Mouse (Mus musculus): ENCODE measurements around the gene Mfsd9.

The Mfsd9 gene

GRCm38 (mm10) chr1:40790324-40791141 lies at the start of gene Mfsd9:
Mfsd9 (minus strand) TSS chr1:40790687.
- DNase-seq: peak; percentile 96 to 97

DNA sequence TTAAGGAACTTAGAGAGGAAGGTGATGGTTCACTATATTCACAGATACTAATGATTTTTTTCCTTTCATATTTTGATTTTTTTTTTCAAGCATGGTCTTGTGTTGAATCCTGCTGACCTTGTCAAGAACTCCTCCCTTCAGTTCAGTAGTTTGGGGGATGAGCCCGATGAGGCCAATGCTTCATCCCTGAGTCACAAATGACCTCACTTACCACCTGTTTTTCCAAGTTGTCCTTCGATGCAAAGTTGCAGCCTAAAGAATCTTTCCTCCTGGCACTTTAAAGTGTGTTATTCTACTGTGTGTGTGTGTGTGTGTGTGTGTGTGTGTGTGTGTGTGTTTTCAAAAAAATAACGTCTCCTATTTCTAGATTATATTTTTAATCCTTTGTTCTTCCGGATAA lies 45.0 kb upstream of the Mfsd9 start:
- no peak for DNase-seq

DNA sequence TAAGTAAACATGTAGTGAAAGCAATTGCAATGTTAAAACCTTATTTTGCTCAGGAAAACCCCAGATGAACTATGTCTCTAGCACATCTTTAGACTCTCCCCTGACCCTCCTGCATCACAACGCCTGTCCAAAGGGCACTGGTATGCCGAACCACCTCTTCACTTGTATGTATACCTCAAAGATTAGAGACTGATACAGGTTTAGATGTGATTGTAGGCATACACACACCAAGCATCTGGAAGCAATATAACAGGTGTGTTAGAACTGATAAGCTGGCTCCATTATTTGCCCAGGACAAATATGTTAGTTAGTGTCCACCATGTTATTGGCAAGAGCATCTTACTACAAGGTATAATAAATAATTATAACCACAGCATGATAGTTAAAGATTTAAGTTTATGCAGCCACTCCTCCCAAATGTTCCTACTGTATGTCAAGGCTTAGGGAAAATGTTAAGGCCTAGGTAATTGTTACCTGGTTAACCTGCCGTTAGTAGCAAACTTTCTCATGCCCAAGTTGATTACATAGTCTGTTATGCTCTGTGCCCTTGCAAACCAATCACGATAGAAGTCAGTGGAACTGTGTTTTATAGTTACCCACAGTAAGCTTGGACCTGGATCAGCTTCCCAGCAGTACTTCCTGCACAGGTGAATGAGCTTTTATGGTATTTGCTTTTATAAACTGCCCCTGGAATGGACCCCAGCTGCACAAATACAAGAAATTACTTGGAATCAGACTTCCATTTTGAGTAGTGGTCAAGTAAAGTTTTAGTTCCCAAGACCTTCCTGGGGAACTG lies 40.4 kb upstream of the Mfsd9 start:
- no peak for DNase-seq

- DNase-seq: no peak
Measured at GRCm38 (mm10) chr1:40829213-40829914, 38.9 kb upstream of the Mfsd9 start.

GRCm38 (mm10) chr1:40825826-40826225 lies 35.3 kb upstream of the Mfsd9 start:
- no peak for DNase-seq

DNA sequence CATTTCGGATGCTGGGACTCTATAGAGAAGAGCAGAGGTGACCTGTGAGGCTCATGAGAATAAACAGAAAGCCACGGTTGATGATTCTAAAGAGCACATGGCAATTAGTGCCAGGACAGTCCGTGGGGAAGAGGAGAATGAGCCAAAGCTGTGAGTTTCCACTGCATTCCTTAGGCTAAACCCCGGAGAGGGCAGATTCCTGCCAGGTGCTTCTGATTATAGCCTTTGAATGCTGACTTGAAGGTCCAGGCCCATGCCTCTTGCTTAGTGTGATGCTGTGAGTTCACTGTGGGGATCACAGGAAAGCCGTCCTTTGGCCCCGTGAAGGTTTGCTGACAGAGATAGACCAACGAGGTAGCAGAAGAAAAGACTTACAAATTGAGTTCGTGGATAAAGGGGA lies 34.4 kb upstream of the Mfsd9 start:
- DNase-seq: no peak

DNA sequence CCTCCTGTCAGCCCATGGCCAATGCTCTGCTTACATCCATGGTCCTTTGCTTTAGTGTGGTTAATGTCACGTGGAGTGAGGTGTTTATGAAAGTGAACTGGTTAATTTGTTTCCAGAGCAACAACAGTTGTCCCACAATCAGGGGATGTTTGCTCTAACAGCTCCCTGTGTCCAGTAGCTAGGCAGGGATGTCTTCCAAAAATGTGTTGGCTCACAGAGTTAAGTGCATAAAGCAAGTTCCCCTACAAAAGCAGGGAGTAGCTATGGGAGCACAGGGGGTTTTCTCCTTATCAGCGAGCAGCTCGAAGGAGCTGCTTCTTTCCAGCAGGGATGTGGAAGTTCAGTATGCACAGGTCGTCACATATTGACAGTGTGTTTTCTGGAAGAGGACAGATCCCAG lies 34.0 kb upstream of the Mfsd9 start:
- no peak for DNase-seq

GRCm38 (mm10) chr1:40815071-40815845 lies 24.8 kb upstream of the Mfsd9 start:
- DNase-seq: no peak

- no peak for DNase-seq
Measured at GRCm38 (mm10) chr1:40808643-40809042, 18.2 kb upstream of the Mfsd9 start.

DNA sequence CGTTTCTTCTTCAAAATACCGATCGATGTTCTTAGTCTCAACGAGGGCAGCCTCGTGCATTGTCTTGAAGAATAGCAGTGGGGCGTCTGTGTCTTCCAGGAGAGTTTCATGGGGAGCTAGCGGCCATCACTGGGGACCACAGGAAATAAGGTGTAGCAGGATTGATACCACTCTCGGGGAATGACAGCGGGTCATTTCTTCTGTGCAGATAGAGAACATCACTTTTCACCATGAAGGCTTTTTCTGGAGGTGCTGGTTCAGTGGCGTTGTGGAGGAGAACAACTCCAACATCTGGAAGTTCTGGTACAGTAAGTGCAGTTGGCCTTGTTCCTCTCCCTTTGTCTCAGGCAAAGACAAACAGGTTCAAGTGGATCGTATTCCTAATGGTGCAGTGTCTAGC lies 15.4 kb upstream of the Mfsd9 start:
- DNase-seq: no peak

GRCm38 (mm10) chr1:40805351-40805750 lies 14.9 kb upstream of the Mfsd9 start, which contains the start of gene Tmem182:
Tmem182 (plus strand) TSS chr1:40805601.
- DNase-seq: no peak

DNA sequence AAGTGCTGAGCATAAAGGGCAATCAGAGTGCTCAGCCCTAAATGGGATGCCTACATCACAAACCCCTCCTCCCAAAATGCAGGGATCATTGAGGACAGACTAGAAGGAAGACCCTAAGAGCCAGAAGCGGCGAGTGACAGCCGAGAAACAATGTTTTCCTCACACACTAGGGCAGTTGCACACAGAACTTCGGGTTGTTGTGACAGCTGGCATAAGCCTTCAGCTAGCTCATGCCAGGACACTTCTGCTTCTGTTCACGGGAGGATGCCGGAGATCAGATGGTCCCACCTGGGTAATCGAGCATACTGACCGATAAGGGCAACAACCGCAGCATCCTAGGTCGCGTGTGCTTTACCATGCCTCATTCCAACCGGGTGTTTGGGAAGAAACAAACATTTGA lies 13.6 kb upstream of the Mfsd9 start:
- no peak for DNase-seq

DNA sequence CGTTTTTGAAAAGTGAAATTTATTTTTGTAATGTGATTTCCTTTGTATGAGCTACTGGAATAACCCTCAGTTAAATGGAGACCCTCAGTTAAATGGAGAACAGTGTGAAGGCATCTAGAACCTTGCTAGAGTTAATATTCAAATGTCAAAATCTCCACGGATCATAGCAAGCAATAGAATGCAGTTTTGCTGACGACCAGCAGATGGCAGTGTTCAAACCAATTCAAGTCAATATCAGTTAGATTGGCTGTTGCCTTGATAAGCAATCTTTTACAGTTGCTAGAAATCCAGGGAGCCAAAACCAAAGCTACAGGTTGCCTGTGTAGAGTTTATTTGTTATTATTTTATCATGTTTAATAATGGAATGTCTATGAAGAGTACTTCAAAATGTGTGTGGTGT lies 12.3 kb upstream of the Mfsd9 start:
- peak; percentile 64 to 65 for DNase-seq

GRCm38 (mm10) chr1:40800908-40801307 lies 10.4 kb upstream of the Mfsd9 start:
- DNase-seq: no peak

GRCm38 (mm10) chr1:40799121-40799520 lies 8.6 kb upstream of the Mfsd9 start:
- no peak for DNase-seq

GRCm38 (mm10) chr1:40797348-40797747 lies 6.9 kb upstream of the Mfsd9 start:
- peak; percentile 71 to 72 for DNase-seq

DNA sequence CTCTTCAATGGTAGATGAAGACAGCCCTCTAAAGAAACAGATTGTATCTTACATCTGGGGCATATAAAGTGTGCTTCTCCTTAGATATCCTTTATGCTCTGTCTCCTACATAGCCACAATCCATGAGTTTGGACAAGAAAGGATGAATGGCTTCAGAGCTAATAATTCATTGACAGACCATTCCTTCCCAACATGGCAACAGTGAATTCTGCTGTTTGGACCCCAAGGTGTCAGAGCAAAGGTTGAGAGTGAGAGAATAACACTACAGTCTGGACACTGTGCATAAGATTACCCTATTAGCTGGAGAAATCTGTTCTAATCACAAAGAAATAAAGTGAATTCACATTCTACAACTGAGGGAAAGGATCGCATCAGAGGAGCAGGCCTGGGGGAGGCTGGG lies 5.0 kb upstream of the Mfsd9 start:
- DNase-seq: no peak

DNA sequence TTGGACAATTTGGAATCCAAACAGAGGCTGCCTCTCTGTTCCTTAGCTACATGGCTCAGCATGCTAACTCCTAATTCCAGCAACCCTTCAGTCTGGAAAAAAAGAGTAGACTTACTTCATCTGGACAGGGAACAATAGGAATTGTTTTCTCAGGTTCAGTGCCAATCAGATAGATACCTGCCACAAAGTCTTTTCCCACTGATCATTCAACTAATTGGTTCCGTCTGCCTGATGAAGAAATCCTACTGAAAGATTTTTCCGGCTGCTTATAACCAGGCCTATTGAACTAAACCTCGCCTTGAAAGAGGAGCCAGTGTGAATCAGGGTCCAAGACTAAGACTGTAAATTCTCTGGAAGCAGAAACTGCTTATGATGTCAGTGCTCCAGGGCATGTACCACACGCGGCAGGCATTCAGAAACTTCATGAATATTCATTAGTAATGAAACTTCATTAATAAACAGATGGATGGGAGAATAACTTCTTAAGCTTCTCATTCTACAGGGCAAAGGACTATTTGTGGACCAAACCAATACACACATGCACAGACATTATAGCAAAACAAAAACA lies 737 bp downstream of the Mfsd9 start:
- no peak for DNase-seq

DNA sequence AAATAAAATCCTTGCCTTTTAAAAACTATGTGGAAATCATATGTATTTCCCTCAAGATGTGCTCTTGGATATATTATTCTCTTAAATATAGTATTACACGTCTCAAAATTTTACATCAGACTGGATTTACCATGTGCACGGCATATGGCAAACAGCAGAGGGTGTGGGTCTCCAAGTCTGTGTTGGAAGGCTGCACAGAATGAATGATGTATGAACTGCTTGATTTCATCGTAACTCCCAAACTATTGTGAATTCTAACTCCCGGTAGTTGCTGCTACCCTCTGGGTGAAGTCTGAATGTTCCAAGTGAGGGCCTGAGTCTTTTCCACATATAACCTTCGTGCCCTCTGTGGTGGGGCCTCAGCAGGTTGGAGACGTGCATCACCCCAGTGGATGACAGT lies 1.5 kb downstream of the Mfsd9 start:
- no peak for DNase-seq

DNA sequence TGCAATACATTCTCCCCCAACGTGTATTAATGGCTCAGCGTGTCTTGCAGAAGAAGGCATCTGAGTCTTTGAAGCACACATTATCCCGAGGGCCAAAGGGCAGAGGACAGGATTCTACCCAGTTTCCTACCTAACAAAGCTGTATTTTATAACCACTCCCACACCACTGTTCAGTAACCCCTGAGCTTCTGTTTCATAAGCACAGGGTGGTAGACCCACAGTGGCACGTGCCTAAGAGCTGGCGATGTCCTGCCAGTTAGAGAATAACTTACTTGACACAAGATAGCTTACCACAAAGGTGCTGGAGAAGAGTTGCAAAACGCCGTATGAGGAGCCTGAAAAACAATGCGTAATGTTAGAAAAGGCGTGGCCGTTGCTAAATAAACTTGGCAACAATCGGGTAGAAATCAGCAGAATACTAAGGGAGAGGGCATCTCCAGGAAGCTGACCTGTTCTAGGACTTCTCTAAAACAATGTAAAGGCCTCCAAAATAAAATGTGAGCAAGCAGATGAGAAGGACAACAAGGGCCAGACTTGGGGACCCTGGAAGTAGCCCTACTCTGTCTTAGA lies 4.5 kb downstream of the Mfsd9 start:
- DNase-seq: no peak

- no peak for DNase-seq
Measured at GRCm38 (mm10) chr1:40784306-40784705, 6.2 kb downstream of the Mfsd9 start.

DNA sequence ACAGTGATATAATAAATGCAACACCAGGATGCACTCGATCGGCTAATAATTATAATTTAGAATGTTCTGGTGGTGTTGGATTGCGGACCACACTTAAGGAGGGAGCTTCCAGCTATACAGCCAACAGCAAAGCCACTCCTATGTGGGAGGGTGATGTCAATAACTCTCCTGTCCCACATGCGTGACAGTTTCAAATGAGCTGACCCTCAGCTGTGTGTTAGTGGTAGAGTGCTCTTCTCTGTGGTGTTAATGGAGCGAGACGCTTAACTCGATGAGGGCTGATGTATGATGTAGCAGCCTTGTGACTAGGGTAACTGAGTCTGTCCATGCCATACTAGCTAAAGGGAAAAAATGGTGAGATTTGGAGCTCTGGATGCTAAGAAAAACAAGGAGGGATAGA lies 7.0 kb downstream of the Mfsd9 start:
- DNase-seq: no peak
